Mouse (Mus musculus) ES-Bruce4 (cell line): Measurements from ENCODE around the gene Pim3.

Source experiments
- CTCF ChIP-seq: IDR thresholded peaks from one replicate; pipeline ENCODE4 v1.8.1; 2011; ENCODE audit warnings: low read depth, low read length
- EP300 ChIP-seq: IDR thresholded peaks from 2 replicates; pipeline ENCODE4 v1.6.1; 2011; ENCODE audit warnings: low read depth, low read length; ENCODE audit not compliant: insufficient read depth
- POLR2A ChIP-seq: IDR thresholded peaks from one replicate; pipeline ENCODE4 v1.8.1; 2011; ENCODE audit warnings: low read length; ENCODE audit not compliant: insufficient read depth

GRCm38 (mm10) chr15:88830696-88831095 lies 31.3 kb upstream of the Pim3 start:
- no peak for TF ChIP-seq POLR2A
- TF ChIP-seq CTCF: no peak
- TF ChIP-seq EP300: no peak
